Mouse (Mus musculus): ENCODE results near the gene Hcst.

DNA sequence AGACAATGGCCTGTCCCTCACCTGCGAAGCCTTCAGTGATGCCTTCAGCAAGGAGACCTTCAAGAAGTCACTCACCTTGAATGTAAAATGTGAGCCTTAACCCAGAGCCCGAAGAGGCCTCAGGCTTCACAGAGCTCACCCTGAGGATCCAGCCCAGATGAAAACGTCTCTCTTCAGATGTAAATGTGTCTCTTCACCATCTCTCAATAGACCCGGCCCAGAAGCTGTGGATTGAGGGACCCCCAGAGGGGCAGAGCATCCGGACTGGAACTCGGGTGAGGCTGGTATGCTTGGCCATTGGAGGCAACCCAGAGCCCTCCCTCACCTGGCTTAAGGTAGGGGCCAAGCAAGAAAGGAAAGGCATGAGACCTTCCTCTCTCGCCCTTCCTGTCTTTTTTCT, 43.9 kb upstream of the Hcst start:
- TF ChIP-seq EP300 (IDR thresholded peaks at IDR 0.05; ENCODE audit: low read depth), result no peak
- no peak for TF ChIP-seq CTCF (IDR thresholded peaks at IDR 0.05; ENCODE audit: low read depth)

Measured in liver, postnatal 0 days (tissue).